Mouse (Mus musculus) liver, embryonic 14.5 days (tissue): Measurements from ENCODE around the gene Srpx. TPM values are rescaled to one million over a fixed set of nuclear protein-coding genes. Genes with fewer than 3 reads are reported as not detected.

Experiments
- ATAC-seq: fragments of 200-750 bp; cut with Nextera tagmentation; 2 replicates; pipeline ENCODE4 v1.8.0; 2017; ENCODE audit warnings: moderate number of reproducible peaks, mild to moderate bottlenecking, moderate library complexity; ENCODE audit not compliant: insufficient read depth
- DNase-seq, 3 experiments: peaks; one replicate each; pipeline ENCODE4 v3.0.0-alpha.2; 2012 to 2013; ENCODE audit warnings: low read depth in 3 of 3, low spot score in 3 of 3
- H3K27ac ChIP-seq: fragments of 300-500 bp; sonication (generic); 2 replicates; pipeline ENCODE4 v1.5.1; 2014; ENCODE audit warnings: moderate library complexity, mild to moderate bottlenecking, control low read depth, inconsistent platforms
- H3K27me3 ChIP-seq: fragments of 300-500 bp; sonication (generic); 2 replicates; pipeline ENCODE4 v1.6.1; 2014; ENCODE audit warnings: mild to moderate bottlenecking, low read length, moderate library complexity; ENCODE audit not compliant: control insufficient read depth, insufficient read depth
- H3K36me3 ChIP-seq: fragments of 300-500 bp; sonication (generic); replicated peaks from 2 replicates; pipeline ENCODE4 v1.6.1; 2014; ENCODE audit warnings: low read depth; ENCODE audit not compliant: control insufficient read depth, insufficient read depth
- H3K4me1 ChIP-seq, 2 experiments: fragments of 200-500 bp in 1 of 2; fragments of 300-500 bp in 1 of 2; sonication (generic) in 1 of 2; replicated peaks; 2 replicates each; pipeline ENCODE4 v1.6.1; 2012 to 2014; ENCODE audit warnings: antibody characterized with exemption in 1 of 2, inconsistent platforms in 1 of 2, low read length in 1 of 2; ENCODE audit not compliant: control insufficient read depth in 2 of 2, insufficient read depth in 2 of 2
- H3K4me2 ChIP-seq: fragments of 300-500 bp; sonication (generic); 2 replicates; pipeline ENCODE4 v1.6.1; 2014; ENCODE audit warnings: low read depth, mild to moderate bottlenecking, control low read depth, moderate library complexity
- H3K4me3 ChIP-seq, 2 experiments: fragments of 200-500 bp in 1 of 2; fragments of 300-500 bp in 1 of 2; sonication (generic) in 1 of 2; 2 replicates each; pipeline ENCODE4 v1.5.1; 2012 to 2014; ENCODE audit warnings: low read depth in 2 of 2, low read length in 2 of 2, mild to moderate bottlenecking in 2 of 2, control low read depth in 1 of 2, inconsistent platforms in 1 of 2, moderate library complexity in 1 of 2; ENCODE audit not compliant: insufficient read depth in 1 of 2
- H3K9ac ChIP-seq: fragments of 300-500 bp; sonication (generic); replicated peaks from 2 replicates; pipeline ENCODE4 v1.6.1; 2014; ENCODE audit warnings: mild to moderate bottlenecking, control low read depth, moderate library complexity
- H3K9me3 ChIP-seq: fragments of 300-500 bp; sonication (generic); 2 replicates; pipeline ENCODE4 v1.6.1; 2016; ENCODE audit warnings: low read length, mixed read lengths; ENCODE audit not compliant: control insufficient read depth
- CTCF ChIP-seq: IDR thresholded peaks from 2 replicates; pipeline ENCODE4 v1.5.1; 2016; ENCODE audit warnings: antibody characterized with exemption, low read depth, control low read depth
- EP300 ChIP-seq: IDR thresholded peaks from 2 replicates; pipeline ENCODE4 v1.6.1; 2016; ENCODE audit warnings: antibody characterized with exemption, low read depth
- WGBS: fragments of 180-500 bp; shearing (Covaris S2); extraction: QIAGEN DNeasy Blood & Tissue Kit; methylation state at CpG from one replicate; pipeline ENCODE4 v1.1.7; 2014; ENCODE audit not compliant: insufficient replicate concordance; 5-methylcytosine and 5-hydroxymethylcytosine counted together
- polyA plus RNA-seq, 2 experiments: library from polyadenylated mRNA; depleted of rRNA in 1 of 2; stranded (reverse) in 1 of 2; unstranded in 1 of 2; fragments of >200 nt; fragmentation: Nextera tagmentation in 1 of 2; extraction: Ambion mirVana in 1 of 2; gene quantifications; 2 replicates each; pipeline versions ENCODE4 v1.2.1 to v1.2.3; 2012 to 2014

Srpx gene
- polyA plus RNA-seq, 2 experiments: 0.71 to 0.72 TPM

GRCm38 (mm10) chrX:10000718-10001117, 116.8 kb downstream of the Srpx start:
- ATAC-seq: no peak
- no peak overlapping the region for H3K9ac ChIP-seq
- H3K9me3 ChIP-seq: no peaks in the 10 kb centered on the region
- 31% methylated on average over 1 of the region's 1 CpGs for WGBS
- TF ChIP-seq CTCF (no peak), EP300 (no peak)
- H3K36me3 ChIP-seq: no peaks in the 10 kb centered on the region
- H3K27me3 ChIP-seq: no peaks in the 10 kb centered on the region
- H3K4me2 ChIP-seq: no peak overlapping the region
- no peak overlapping the region for H3K4me3 ChIP-seq
- DNase-seq: no peak
- H3K27ac ChIP-seq: no peak overlapping the region
- H3K4me1 ChIP-seq: no peaks in the 10 kb centered on the region

Other genes with a start within 250 kb of the Srpx start
- 0.25 and 0.54 TPM in 2 replicates for gene Sytl5, start 232.1 kb downstream of the Srpx start, polyA plus RNA-seq (2012; rRNA removed)
- 0.75 and 0.89 TPM in 2 replicates for gene Sytl5, start 232.1 kb downstream of the Srpx start, polyA plus RNA-seq (2014; fragmentation: Nextera tagmentation; extraction: Ambion mirVana)
- 0.80 and 1.1 TPM in 2 replicates for gene Rpgr, start 99.2 kb upstream of the Srpx start, polyA plus RNA-seq (2012; rRNA removed)
- 2.4 and 2.5 TPM in 2 replicates for gene Rpgr, start 99.2 kb upstream of the Srpx start, polyA plus RNA-seq (2014; fragmentation: Nextera tagmentation; extraction: Ambion mirVana)
- 12.3 and 17.7 TPM in 2 replicates for gene Otc, start 134.6 kb upstream of the Srpx start, polyA plus RNA-seq (2012; rRNA removed)
- 36.5 and 42.9 TPM in 2 replicates for gene Otc, start 134.6 kb upstream of the Srpx start, polyA plus RNA-seq (2014; fragmentation: Nextera tagmentation; extraction: Ambion mirVana)